Mouse (Mus musculus) monocyte, adult 2 months (primary cell): ENCODE results near the gene Umod.

Source experiments
- DNase-seq, 2 experiments: peaks; one replicate each; pipeline ENCODE4 v3.0.0; 2022; ENCODE audit warnings: low spot score in 2 of 2, low read depth in 1 of 2

Gene Umod

DNA sequence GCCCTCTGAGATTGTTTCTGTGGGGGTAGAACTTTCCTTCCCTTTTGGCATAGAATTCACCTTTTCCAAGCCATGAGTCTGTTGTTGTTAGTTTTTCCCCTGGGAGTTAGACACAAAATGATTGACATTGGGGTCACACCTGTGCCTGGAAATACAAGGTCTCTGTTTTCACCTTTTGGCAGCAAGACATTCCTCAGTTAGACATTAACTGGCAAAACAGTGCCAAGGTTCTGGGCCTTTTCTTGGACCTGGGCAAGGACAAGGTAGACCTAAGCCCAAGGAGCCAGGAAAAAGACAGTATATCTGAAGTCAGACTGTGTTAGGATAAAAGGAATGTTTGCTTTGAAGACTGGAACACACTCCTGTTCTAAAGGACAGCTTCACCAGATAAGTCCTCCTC lies at the start of gene Umod:
Gene Umod (minus strand): TSS at position 27 of the 400 bp plus-strand sequence.
- DNase-seq: no peak

DNA sequence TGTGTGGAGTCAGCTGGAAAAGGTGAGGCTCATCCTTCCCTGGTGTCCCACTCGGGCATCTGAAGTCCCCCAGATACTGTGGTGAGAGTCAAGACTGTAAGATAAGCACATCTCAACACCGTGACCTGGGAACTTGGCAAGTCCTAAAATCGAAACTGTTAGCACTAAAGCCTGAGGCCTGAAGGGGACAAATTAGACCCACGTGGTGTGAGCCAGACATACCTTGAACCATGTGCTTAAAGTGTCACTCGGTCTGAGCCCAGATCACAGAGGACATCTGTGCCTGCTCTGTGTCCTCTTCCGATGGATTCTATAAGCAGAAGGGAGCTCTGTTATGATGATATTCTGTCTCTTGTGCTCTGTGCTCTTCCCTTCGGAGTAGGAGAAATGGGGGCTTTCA lies 49.5 kb upstream of the Umod start:
- no peak for DNase-seq

DNA sequence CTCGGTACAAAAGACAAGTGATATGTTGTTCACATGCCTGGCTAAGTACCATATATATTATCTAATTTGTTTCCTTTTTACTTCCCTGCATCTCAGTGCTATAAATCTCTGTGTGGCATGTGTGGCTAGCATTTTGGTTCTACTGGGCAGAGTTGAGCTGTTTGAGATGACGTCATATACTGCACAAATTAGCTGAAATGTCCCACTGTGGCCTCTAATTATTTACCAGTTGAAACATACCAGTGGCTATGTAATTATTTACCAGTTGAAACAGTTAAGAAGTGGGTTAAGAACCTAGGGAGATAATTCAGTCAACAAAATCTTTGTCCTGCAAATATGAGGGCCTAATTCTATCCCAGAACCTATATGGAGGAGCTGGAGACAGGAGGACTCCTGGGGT lies 48.5 kb upstream of the Umod start:
- DNase-seq: no peak

DNA sequence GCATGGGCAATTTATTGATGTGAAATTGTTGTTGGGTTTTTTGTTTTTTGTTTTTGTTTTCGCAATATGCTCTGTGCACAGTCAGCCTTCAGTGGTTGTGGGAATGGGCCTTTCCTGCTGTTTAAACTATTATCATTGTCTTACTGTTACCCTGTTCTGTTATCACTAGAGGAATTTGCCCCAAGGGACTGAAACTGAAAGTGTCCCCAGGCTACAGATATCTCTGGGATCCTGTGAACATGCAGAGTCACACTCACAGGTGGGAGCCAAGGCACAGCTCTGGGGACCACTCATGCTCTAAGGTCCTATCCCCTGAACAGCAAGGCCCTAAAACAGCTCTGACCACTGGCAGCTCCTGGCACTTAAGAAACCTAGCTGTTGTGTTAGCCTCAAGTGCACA lies 48.1 kb upstream of the Umod start:
- DNase-seq: no peak

DNA sequence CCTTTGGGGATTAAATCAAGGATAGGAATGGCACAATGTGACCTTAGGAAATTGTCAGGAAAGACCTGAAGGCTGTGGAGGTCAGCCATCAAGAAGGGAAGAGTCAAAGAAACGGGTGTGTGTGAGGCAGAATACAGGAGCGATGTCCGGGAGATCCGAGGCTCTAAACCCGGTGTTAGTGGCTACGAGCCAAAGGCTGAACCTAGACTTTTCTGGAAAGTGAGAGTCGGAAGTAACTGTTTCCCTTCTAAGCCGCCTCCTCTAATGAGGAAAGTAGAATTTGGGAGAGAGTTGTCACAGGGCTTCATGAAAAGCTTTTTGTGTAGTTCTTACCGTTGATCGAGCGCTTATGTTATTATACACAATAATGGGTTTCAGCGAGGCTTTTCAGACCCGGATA lies 47.4 kb upstream of the Umod start:
- DNase-seq: no peak

DNA sequence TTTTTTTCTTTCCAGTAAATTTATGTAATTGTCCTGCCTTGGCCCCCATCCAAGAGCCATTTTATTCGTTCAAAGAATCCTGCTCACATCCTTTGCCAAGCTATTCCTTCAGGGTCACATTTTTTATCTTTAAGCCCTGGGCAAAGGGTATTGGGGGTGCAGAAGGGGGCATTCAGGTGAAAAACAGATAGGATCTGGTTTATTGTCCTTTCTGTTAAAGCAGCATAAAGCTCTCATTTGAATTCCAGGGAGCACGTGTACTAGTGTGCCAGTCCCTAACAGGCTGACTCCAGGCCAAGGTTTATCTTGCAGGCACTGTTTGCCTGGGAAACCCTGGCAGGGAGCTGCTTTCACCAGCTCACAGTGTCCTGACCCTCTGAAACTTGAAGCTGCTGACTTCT lies 46.8 kb upstream of the Umod start:
- no peak for DNase-seq

DNA sequence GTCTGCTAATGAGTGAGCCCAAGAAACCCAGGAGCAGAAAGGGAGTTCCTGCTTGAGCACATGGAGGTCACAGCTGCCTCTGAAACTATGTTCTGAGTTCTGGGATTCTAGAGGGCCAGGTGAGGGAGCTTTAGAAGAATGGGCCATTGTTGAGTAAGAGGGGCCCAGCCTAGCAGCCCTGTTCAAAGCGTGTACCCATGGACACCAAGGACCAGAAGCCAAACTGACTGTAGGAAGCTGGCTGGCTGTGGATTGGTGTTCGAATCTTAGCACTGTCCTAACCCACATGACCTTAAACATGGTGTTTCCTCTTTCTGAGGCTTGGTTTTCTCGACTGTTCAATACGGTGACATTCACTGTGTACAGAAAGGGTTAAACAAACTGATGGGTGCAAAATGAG lies 44.3 kb upstream of the Umod start, which contains the start of gene Pdilt:
Gene Pdilt (minus strand): TSS at position 101 of the 400 bp plus-strand sequence.
- DNase-seq: no peak

DNA sequence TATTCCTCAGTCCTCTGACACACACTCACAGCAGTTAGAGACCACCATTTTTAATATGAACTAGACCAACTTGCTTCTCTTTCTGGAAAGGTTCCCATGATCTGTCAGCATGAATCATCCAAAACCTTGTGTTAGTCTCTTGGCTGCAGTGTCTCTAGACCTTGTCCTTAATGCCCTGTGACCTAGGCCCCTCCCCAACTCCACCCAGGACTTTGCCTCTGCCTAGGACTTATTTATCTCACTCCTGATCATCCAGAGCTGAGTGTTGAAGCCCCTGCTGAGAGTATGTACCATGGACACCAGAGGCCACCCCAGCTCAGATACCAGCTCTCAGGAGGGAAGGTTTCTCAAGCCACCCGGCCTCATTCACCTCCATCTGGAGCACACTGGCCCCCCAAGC lies 43.3 kb upstream of the Umod start:
- DNase-seq: no peak

DNA sequence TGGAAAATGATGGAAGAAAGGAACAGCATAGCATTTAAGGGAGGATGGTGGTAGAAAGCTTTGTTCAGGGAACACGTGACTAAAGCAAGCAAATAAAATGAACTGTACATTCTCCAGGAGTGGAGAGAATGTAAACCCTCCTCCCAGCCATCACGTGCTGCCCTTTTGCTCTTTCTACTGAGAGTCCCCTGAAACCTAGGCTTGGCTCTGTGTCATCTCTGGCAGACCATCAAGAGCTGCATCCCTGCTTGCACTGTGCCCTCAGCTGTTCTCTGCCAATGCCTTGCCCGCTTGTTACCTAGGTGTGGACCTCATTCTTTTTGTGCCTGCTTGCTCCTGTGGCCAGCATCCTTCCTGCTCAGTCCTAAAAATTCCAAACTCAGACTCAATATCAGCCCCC lies 42.7 kb upstream of the Umod start:
- DNase-seq: no peak

DNA sequence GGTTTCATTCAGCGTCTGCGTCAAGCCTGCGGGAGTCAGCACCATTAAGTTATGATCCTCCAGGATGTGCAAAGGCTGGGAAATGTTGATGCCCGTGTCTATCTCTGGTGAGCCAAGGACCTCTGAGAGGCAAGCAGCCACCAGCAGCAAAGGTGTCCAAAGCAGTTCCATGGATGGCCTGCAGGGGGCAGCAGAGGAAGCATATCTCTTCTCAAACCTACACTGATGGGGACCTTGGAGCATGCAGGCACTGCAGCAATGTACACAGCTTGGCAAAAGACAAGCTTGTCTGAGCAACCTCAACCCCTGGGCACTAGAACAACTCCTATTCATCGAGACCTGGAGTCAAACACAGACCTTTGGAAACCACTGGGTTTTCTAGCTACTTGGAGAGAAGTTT lies 40.6 kb upstream of the Umod start:
- no peak for DNase-seq

DNA sequence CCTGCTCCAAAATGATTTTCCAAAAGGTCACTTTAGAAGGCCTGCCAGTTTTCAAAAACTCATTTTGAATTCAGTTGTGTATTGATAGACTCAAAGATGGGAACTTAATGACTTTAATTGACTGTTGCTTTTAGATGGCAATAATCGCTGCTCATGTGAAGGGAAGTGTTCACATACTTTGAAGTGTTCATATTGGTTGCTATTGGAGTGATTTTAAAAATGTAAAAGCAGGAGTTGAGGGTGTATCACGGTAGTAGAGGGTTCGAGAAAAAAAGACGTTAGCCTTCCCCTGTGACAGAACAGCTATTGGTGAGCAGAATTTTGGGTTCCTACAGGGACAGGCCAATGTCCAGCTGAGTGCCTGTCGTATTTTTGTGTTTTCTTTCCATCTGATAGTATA lies 40.1 kb upstream of the Umod start, which contains the start of gene Acsm5:
Gene Acsm5 (plus strand): TSS at position 301 of the 400 bp plus-strand sequence.
- DNase-seq: no peak

DNA sequence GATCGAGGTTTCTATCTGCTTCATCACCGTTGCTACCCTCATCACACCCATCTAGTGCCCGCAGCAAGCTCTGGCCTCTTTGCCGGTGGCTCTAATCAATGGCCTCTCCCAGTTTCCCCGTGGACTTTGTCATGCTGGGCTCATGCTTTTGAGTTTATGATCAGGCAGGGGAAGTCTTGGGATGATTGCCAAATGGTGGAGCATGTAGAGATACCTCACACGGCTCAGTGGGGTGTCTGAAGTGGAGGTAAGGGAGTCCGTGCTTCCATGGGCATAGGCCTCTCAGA lies 37.1 kb upstream of the Umod start:
- no peak for DNase-seq

DNA sequence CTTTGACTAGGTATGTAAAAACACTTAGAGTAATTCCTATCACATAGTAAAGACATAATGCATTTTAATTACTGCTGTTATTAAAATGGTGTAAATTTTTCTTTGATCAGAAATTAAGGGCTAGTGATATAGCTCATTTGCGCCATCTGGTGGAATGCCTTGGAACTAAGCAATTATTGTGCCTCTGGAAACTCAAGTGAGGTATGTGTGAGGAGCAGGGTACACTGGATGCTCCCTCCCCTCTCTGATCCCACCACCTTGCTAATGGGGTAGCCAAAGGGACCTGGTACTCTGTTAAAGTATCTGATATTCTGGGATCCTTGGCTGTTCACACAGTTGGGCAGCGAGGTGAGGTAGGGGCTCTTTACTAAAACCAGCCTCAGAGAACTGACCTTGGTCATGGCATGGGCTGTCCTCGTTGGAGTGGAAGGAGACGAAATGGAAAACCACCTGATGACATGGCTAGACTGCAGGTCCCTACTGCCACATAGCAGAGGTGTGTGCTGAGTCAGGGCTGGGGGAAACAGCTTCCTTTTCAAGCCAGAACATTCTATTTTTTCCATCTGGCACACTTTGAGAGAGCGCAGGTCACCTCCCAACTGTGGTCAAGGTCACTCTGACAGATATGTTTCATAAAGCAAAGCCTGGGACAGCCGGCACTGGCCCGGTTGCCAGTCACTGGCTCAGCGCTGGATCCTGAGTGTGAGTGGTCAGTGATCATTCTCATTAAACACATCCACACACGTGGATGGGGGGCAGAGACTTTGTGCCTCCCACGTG lies 36.6 kb upstream of the Umod start:
- no peak for DNase-seq

DNA sequence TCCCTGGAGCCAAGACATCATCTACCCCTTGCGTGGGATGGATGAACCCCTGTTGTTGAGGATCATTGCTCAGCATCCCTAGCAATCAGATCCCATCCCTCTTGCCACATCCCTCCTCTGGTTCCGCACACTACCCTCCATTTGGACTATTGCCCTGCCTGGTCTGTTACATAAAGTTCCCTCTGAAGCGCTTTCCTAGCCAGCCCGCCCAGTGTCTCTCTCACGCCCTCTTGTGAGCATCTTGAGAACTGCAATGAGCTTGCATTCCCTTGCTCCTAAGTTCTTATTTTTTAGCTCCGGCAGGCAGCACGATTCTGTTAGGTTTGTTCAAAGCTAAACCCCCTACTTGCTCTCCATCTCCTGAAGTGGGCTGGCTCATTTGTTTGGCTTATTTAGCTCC lies 34.0 kb upstream of the Umod start:
- no peak for DNase-seq

DNA sequence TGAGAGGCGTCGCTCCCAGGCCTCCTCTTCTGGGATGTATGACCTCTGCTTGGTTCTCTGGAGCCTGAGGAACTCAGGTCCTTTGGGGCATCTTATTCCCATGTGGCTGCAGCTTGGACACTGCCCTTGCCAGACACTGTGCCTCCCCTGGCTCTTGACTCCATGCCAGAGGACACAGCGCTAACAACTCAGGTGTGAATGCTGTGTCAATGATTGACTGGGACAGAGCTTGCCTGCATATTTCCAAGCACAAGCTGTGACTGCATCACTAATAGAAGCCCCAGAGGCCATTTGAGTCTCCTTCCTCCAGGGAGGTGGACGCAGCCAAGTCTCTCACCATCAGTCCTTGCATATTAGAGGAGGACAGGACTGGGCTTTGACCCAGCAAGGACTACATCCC lies 32.1 kb upstream of the Umod start:
- DNase-seq: no peak

DNA sequence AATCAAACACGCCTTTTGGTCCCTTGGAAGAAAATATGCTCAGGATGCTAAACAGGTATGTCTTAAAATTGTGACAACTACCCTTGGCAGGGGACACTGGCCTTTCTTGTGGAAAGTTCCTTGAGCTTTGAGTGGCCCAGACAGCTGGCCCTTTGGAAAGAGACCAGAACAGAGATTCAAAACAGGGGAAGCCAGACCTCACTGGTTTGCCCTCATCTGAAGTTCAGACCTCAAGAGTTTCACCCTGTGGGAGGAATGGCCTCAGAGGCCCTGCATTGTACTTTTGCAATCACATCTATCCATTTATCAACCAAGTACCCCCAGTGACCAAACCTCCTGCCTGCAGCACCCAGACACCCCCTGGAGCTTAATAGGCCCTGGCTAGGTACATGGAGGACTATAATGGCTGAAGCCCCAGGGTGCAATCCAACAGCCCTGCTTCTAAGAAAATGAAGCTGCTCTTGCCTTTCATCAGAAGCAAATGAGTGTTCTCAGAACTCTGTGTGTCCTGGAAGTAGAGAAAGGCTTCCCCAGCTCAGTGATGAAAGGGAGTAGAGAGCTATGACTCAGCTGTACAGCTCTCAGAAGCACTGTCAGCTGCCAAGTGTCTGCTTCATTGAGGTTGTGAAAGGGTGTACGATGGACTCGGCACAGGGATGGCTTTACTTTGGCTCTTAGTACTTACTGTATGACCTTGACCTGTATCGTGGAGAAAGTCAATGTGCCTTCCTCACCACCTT lies 11.1 kb upstream of the Umod start:
- DNase-seq: no peak

DNA sequence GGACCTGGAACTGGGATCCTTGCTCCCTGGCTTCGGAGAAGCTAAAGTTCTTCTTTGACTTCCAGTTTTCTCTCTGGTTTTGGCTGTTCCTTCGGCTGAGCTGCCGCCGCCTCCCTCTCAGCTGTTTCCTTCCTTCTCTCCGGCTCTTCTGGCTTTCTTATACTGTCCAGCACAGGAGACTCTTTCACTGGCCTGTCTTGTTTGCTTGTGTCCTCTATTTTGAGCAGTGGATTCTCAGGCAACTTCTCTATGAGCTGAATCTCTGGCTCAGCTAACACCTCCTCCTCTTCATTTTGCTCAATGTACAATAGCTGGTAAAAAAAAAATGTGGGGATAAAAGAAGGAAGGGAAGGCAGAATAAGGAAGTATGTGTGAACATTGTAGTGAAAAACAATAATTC lies 7.6 kb upstream of the Umod start:
- DNase-seq: no peak

DNA sequence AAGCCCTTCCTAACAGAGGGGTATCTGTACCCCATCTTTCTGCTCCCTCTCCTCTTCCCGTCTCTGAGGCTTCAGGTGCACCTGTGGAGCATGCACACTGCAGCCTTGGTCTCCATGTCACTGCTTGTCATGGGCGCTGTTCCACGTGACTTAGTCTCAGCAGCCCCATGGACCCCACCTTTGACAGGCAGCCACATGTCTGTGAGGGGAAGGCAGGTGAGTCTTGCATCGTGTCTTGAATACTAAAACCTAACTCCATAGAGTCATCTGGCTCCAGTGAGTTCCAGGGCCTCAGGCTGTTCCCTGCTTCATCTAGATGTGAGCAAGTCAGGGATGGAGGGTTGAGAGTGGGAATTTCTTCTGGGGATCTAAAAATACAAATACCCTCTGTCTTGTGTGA lies 5.1 kb upstream of the Umod start:
- no peak for DNase-seq

DNA sequence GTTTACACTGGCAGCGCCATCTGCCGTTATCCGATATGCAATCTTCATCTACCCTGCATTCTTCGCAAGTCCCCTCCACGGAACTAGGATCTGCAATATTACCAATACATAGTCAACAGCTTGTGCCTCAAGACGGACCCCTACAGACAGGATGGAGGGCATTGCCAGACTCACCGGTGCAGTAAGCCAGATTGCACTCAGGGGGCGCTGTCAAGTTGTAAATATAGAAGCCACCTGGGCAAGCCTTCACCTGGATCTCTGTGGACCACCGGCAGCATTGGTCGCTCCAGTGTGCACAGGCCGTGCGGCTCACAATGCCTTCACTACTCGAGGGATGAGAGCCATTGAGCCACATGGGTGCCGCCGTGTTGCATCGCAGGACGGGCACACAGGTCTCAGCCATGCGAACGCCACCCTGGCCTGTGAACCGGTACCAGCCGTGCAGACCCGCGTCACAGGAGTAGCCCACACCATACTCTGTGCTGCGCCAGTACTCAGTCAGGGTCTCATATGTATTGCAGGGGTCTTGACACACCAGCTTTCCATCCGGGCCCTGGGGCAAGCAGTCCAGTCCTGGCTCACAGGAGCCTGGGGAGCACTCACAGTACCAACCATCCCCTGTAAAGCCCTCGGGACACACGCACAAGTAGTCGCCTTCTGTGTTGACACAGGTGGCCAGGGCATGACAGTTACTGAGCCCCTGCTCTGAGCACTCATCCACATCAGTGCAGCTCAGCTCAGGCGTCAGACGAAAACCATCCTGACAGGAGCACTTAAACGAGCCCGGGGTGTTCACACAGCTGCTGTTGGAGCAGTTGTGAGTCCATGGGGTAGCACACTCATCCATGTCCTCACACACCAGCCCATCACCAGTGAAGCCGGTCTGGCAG lies 2.3 kb downstream of the Umod start:
- no peak for DNase-seq

DNA sequence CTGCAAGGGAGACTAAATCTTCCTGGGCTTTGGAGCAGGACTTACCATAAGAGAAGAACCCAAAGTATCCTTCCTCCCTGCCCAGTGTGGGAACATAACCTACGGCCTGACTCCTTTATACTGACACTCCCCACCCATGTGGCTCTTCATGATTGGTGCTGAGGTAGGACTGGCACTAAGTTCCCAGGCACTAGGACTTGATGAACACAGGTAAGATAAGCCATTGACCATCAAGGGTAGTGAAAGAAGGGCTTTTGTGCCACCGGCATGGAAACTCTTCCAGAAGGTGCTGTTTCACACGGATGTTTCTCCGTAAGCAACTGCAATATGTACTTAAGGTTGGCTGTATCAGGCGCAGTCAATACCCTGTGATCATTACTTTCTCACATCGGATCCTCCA lies 19.9 kb downstream of the Umod start, which contains the start of gene Gp2:
Gene Gp2 (minus strand): TSS at position 101 of the 400 bp plus-strand sequence.
- no peak for DNase-seq

DNA sequence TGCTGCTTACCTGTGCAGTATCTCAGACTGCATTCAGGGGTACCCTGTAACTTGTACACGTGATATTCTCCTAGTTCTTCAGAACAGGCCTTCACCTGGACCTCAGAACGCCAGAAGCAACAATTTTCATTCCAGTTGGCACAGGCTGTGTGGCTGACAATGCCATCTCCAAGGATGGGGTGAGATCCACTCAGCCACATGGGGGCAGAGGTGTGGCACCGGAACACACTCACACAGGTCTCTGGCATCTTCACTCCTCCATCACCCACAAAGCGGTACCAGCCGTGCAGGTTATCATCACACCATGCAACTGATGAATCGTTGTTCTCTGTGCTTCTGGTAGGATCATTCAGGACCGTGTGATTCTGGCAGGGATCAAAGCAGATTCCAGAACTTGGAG lies 24.9 kb downstream of the Umod start:
- no peak for DNase-seq

DNA sequence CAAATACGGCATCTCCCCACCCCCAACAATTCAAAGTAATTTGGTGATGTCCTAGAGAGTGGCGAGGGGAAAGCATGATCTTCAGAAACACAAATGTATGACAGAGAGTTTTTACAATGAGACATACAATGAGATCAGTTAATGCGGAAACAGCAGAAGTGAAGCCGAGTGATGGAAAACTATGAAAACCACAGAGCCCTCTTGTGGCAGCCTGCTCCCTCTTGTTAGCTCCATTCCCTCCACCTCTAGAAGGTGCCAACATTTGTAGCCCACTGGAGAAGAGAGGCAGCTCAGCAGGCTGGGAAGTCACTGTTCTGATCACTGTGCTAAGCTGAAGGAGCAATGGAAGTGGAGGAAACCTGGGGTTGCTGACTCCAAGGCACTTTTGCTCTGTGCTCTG lies 35.2 kb downstream of the Umod start:
- DNase-seq: no peak
